22 mouse cellular contexts compared by ENCODE assay signal in genomic region chr5:30240552-30240951, GRCm38 (mm10). TPM values are rescaled to one million over a fixed set of nuclear protein-coding genes. Genes with fewer than 3 reads are reported as not detected.
DNase-seq lines count a peak whose midpoint lies in the region; ATAC-seq and TF ChIP-seq lines count a peak whose summit lies in the region.
"Had no signal": no experiment of that assay in that cellular context is flagged by ENCODE, and none has a peak within 500 bp of the region (broad histone marks: within the 10 kb centered on the region; RNA-seq: fewer than 3 reads in every experiment).

No protein-coding gene starts in this region.

- H3ac ChIP-seq in myocyte (ENCODE audit: control insufficient read depth, insufficient read length) = no peak overlapping the region

- H3K27ac ChIP-seq in liver, embryonic 12.5 days = peak overlapping the region; percentile 49
- H3K27ac ChIP-seq in liver, embryonic 11.5 days (ENCODE audit: low read depth, low read length) = no peak overlapping the region
- no peak overlapping the region for H3K27ac ChIP-seq in MEL (ENCODE audit: control insufficient read depth, low read depth, low read length)
- H3K27ac ChIP-seq in left cerebral cortex, adult 2 months = no peak overlapping the region
- H3K27ac ChIP-seq: forebrain, embryonic 12.5 days; heart, embryonic 15.5 days; hindbrain, embryonic 12.5 days; limb, embryonic 10.5 days; lung, embryonic 15.5 days; midbrain, embryonic 12.5 days had no signal

- H3K4me3 ChIP-seq in liver, embryonic 12.5 days = no peak overlapping the region
- no peak overlapping the region for H3K4me3 ChIP-seq in liver, embryonic 11.5 days (ENCODE audit: low read depth, low read length)
- no peak overlapping the region for H3K4me3 ChIP-seq in MEL (ENCODE audit: control insufficient read depth in 1 of 2, insufficient read depth in 1 of 2, low read depth in 2 of 2, low read length in 2 of 2)
- no peak overlapping the region for H3K4me3 ChIP-seq in myocyte
- no peak overlapping the region for H3K4me3 ChIP-seq in left cerebral cortex, adult 2 months
- H3K4me3 ChIP-seq: forebrain, embryonic 12.5 days; heart, embryonic 15.5 days; hindbrain, embryonic 12.5 days; limb, embryonic 10.5 days; lung, embryonic 15.5 days; midbrain, embryonic 12.5 days had no signal

- no peak for DNase-seq in liver, embryonic 11.5 days (ENCODE audit: low spot score)
- peak; percentile 65 for DNase-seq in MEL (ENCODE audit: low read depth, low spot score)
- DNase-seq in left cerebral cortex, adult 2 months (ENCODE audit: extremely low spot score in 1 of 2, low spot score in 2 of 2) = no peak
- DNase-seq in frontal cortex, postnatal 10 days (ENCODE audit: low spot score in 2 of 2) = no peak
- DNase-seq: cerebellum, adult 11-12 months; cerebellum, postnatal 36 days; kidney, adult 2 months; kidney, postnatal 4 days had no signal

- TF ChIP-seq CTCF in MEL (IDR thresholded peaks at IDR 0.05 in 2 of 3, conservative IDR thresholded peaks at IDR 0.05 in 1 of 3; ENCODE audit: control insufficient read depth in 1 of 3, insufficient read depth in 1 of 3, low read depth in 2 of 3, low read length in 3 of 3, poor library complexity in 1 of 3, severe bottlenecking in 1 of 3) = no peak
- no peak for TF ChIP-seq CTCF in left cerebral cortex, adult 2 months (IDR thresholded peaks at IDR 0.05)

- TF ChIP-seq POLR2A in MEL (IDR thresholded peaks at IDR 0.05; ENCODE audit: control insufficient read depth in 1 of 2, insufficient read depth in 1 of 2, low read depth in 1 of 2, low read length in 2 of 2, poor library complexity in 1 of 2) = no peak
- TF ChIP-seq POLR2A in myocyte (IDR thresholded peaks at IDR 0.05; ENCODE audit: insufficient read length, low read depth) = no peak

- TF ChIP-seq RAD21 in MEL (IDR thresholded peaks at IDR 0.05; ENCODE audit: low read depth, low read length) = no peak

- peaks cover 82% of the 10 kb centered on the region for H3K4me1 ChIP-seq in liver, embryonic 12.5 days
- H3K4me1 ChIP-seq in liver, embryonic 11.5 days (replicated peaks; ENCODE audit: control insufficient read depth, insufficient read depth, low read length) = peaks cover 35% of the 10 kb centered on the region
- H3K4me1 ChIP-seq in MEL (ENCODE audit: control insufficient read depth in 1 of 2, insufficient read depth in 2 of 2, low read length in 2 of 2) = peaks cover 31 to 43% of the 10 kb centered on the region in 2 experiments

- peaks cover 86% of the 10 kb centered on the region for H3K79me2 ChIP-seq in MEL (ENCODE audit: control insufficient read depth, insufficient read depth, low read length, poor library complexity)
- H3K79me2 ChIP-seq in myocyte (ENCODE audit: control insufficient read depth, insufficient read depth) = peaks cover 98% of the 10 kb centered on the region

- 48% methylated on average over 7 of the region's 7 CpGs for WGBS in liver, embryonic 12.5 days (ENCODE audit: insufficient replicate concordance)
- WGBS in liver, embryonic 11.5 days = 72% methylated on average over 7 of the region's 7 CpGs

- no peak overlapping the region for H3K9ac ChIP-seq in liver, embryonic 12.5 days
- H3K9ac ChIP-seq in liver, embryonic 11.5 days (ENCODE audit: low read depth, low read length) = no peak overlapping the region
- H3K9ac ChIP-seq in MEL (ENCODE audit: control insufficient read depth, low read depth, low read length, poor library complexity, severe bottlenecking) = no peak overlapping the region
- H3K9ac ChIP-seq: forebrain, embryonic 12.5 days; heart, embryonic 15.5 days; hindbrain, embryonic 12.5 days; lung, embryonic 15.5 days; midbrain, embryonic 12.5 days had no signal

- intact Hi-C loops in left cerebral cortex, adult 2 months (cut with DNase I) = no loop called here

- no peaks in the 10 kb centered on the region for H3K9me3 ChIP-seq in liver, embryonic 12.5 days (replicated peaks)
- no peaks in the 10 kb centered on the region for H3K9me3 ChIP-seq in liver, embryonic 11.5 days (ENCODE audit: control insufficient read depth, low read length)
- no peaks in the 10 kb centered on the region for H3K9me3 ChIP-seq in MEL (replicated peaks; ENCODE audit: insufficient read depth, low read length)
- H3K9me3 ChIP-seq: forebrain, embryonic 12.5 days; heart, embryonic 15.5 days; hindbrain, embryonic 12.5 days; limb, embryonic 10.5 days; lung, embryonic 15.5 days; midbrain, embryonic 12.5 days had no signal

- peak; percentile 54 for ATAC-seq in liver, embryonic 12.5 days
- no peak for ATAC-seq in liver, embryonic 11.5 days (replicated peaks; ENCODE audit: low FRiP score)
- ATAC-seq in erythroid progenitor cell, adult 5-6 weeks (replicated peaks; ENCODE audit: low FRiP score, poor library complexity, severe bottlenecking) = peak; percentile 64; the same call in 1 of the 2 replicates
- no peak for ATAC-seq in cerebellum, adult (ENCODE audit: insufficient number of reproducible peaks, low FRiP score, low TSS enrichment)

- H3K4me2 ChIP-seq in liver, embryonic 12.5 days = no peak overlapping the region
- H3K4me2 ChIP-seq in liver, embryonic 11.5 days = no peak overlapping the region
- peak overlapping the region; percentile 35 for H3K4me2 ChIP-seq in myocyte (ENCODE audit: low read depth)
- H3K4me2 ChIP-seq: forebrain, embryonic 12.5 days; heart, embryonic 15.5 days; hindbrain, embryonic 12.5 days; lung, embryonic 15.5 days; midbrain, embryonic 12.5 days had no signal

- TF ChIP-seq EP300 in MEL (IDR thresholded peaks at IDR 0.05; ENCODE audit: low read depth in 1 of 2, low read length in 2 of 2) = no peak

- peaks cover 7% of the 10 kb centered on the region; the same call in 1 of the 2 replicates for H3K36me3 ChIP-seq in liver, embryonic 12.5 days
- H3K36me3 ChIP-seq in liver, embryonic 11.5 days (ENCODE audit: control insufficient read depth, insufficient read depth, low read length) = 0 out of 2 replicates have a peak, but pooled peaks cover 6% of the 10 kb centered on the region
- H3K36me3 ChIP-seq in MEL (ENCODE audit: control insufficient read depth in 1 of 2, insufficient read depth in 2 of 2, low read length in 2 of 2) = peaks cover 10 to 69% of the 10 kb centered on the region in 2 experiments
- no peaks in the 10 kb centered on the region for H3K36me3 ChIP-seq in myocyte (ENCODE audit: control insufficient read depth, insufficient read depth)
- H3K36me3 ChIP-seq: forebrain, embryonic 12.5 days; heart, embryonic 15.5 days; hindbrain, embryonic 12.5 days; lung, embryonic 15.5 days; midbrain, embryonic 12.5 days had no signal

- no peaks in the 10 kb centered on the region for H3K27me3 ChIP-seq in liver, embryonic 12.5 days (replicated peaks)
- no peaks in the 10 kb centered on the region for H3K27me3 ChIP-seq in liver, embryonic 11.5 days (replicated peaks; ENCODE audit: control insufficient read depth, insufficient read depth, low read length)
- H3K27me3 ChIP-seq in MEL (ENCODE audit: control insufficient read depth in 1 of 2, insufficient read depth in 2 of 2, low read length in 2 of 2) (no peaks in the 10 kb centered on the region), myocyte (ENCODE audit: control insufficient read depth, insufficient read depth, insufficient read length) (no peaks in the 10 kb centered on the region)
- H3K27me3 ChIP-seq: forebrain, embryonic 12.5 days; heart, embryonic 15.5 days; hindbrain, embryonic 12.5 days; lung, embryonic 15.5 days; midbrain, embryonic 12.5 days had no signal

TF ChIP-seq in MEL, 35 proteins besides CTCF, POLR2A, EP300 and RAD21 (continues in another document):
- no peak; the same call in 1 of the 2 replicates for TF ChIP-seq MAX (IDR thresholded peaks at IDR 0.05; ENCODE audit: low read length)
- TF ChIP-seq SIN3A (IDR thresholded peaks at IDR 0.05; ENCODE audit: low read length) = peak; percentile 48
- TF ChIP-seq ZMIZ1 (IDR thresholded peaks at IDR 0.05; ENCODE audit: low read depth, low read length) = no peak

TF ChIP-seq in myocyte, 11 proteins besides CTCF, POLR2A, EP300 and RAD21 (continues in another document):
- TF ChIP-seq USF1 (IDR thresholded peaks at IDR 0.05; ENCODE audit: low read depth) = no peak
- TF ChIP-seq TCF3 (IDR thresholded peaks at IDR 0.05; ENCODE audit: insufficient read length, low read depth) = no peak
- TF ChIP-seq MYOD1 (IDR thresholded peaks at IDR 0.05; ENCODE audit: control insufficient read depth in 1 of 3, insufficient read length in 2 of 3, low read depth in 2 of 3) = no peak

RNA-seq across cellular contexts. Expression of gene Selenoi, which starts 8.2 kb away (rescaled TPM):
- 20.2 and 22.0 TPM in 2 replicates for polyA plus RNA-seq in liver, embryonic 12.5 days (2016; fragmentation: Nextera tagmentation; extraction: Ambion mirVana)
- 28.2 and 31.3 TPM in 2 replicates for polyA plus RNA-seq in liver, embryonic 11.5 days (2014; fragmentation: Nextera tagmentation; extraction: Ambion mirVana)
- 76.3 and 88.0 TPM in 2 replicates for total RNA-seq in MEL (2012; rRNA removed)
- 100 to 1,000 TPM in 1 of 2 experiments, 10 to 100 TPM in 1; 43.4 to 101 TPM for polyA plus RNA-seq in MEL (2012; ENCODE audit: insufficient read depth in 1 of 2, insufficient read length in 2 of 2, low read depth in 1 of 2, low replicate concordance in 2 of 2, missing spikeins in 1 of 2)
- 11.3 and 18.7 TPM in 2 replicates for total RNA-seq in erythroid progenitor cell, adult 5-6 weeks (2015; ENCODE audit: low replicate concordance)
- 16.9 and 46.8 TPM in 2 replicates for total RNA-seq in erythroid progenitor cell, adult 5-6 weeks (2017; ENCODE audit: low replicate concordance)
- polyA plus RNA-seq in myocyte (2012; fragmentation: generic; extraction: Trizol) = 11.1 TPM
- total RNA-seq in left cerebral cortex, adult 2 months (2021) = 10 to 100 TPM; 47.7 to 49.2 TPM

RNA-seq across cellular contexts. Expression of gene Adgrf3, which starts 35.0 kb away (rescaled TPM):
- polyA plus RNA-seq in liver, embryonic 12.5 days (2016; fragmentation: Nextera tagmentation; extraction: Ambion mirVana) = not detected in 2 replicates
- not detected in 2 replicates for polyA plus RNA-seq in liver, embryonic 11.5 days (2014; fragmentation: Nextera tagmentation; extraction: Ambion mirVana)
- total RNA-seq in MEL (2012; rRNA removed) = 1.2 and 1.7 TPM in 2 replicates
- polyA plus RNA-seq in MEL (2012; ENCODE audit: insufficient read depth in 1 of 2, insufficient read length in 2 of 2, low read depth in 1 of 2, low replicate concordance in 2 of 2, missing spikeins in 1 of 2) (1 to 10 TPM in 1 of 2 experiments, not detected in 1; 2.7 TPM), myocyte (2012; fragmentation: generic; extraction: Trizol) (0.22 TPM)
- not detected in 2 replicates for total RNA-seq in erythroid progenitor cell, adult 5-6 weeks (2015; ENCODE audit: low replicate concordance)
- not detected in 2 replicates for total RNA-seq in erythroid progenitor cell, adult 5-6 weeks (2017; ENCODE audit: low replicate concordance)
- total RNA-seq in left cerebral cortex, adult 2 months (2021) = not detected
- total RNA-seq: layer of hippocampus, postnatal 25 days had no signal
- polyA plus RNA-seq: C2C12; embryonic facial prominence, embryonic 11.5 days; forebrain, embryonic 12.5 days; hindbrain, embryonic 12.5 days; limb, embryonic 10.5 days; midbrain, embryonic 12.5 days; urinary bladder, adult 2 months had no signal

RNA-seq across cellular contexts. Expression of gene Drc1, which starts 40.6 kb away (rescaled TPM):
- polyA plus RNA-seq in liver, embryonic 12.5 days (2016; fragmentation: Nextera tagmentation; extraction: Ambion mirVana) = 1.6 and 1.7 TPM in 2 replicates
- polyA plus RNA-seq in liver, embryonic 11.5 days (2014; fragmentation: Nextera tagmentation; extraction: Ambion mirVana) = 1.6 and 1.7 TPM in 2 replicates
- total RNA-seq in MEL (2012; rRNA removed) = not detected in 2 replicates
- polyA plus RNA-seq in MEL (2012; ENCODE audit: insufficient read depth in 1 of 2, insufficient read length in 2 of 2, low read depth in 1 of 2, low replicate concordance in 2 of 2, missing spikeins in 1 of 2) = not detected
- total RNA-seq in erythroid progenitor cell, adult 5-6 weeks (2015; ENCODE audit: low replicate concordance) = not detected in 2 replicates
- total RNA-seq in erythroid progenitor cell, adult 5-6 weeks (2017; ENCODE audit: low replicate concordance) = not detected in 2 replicates
- polyA plus RNA-seq in myocyte (2012; fragmentation: generic; extraction: Trizol) = 0.01 TPM
- total RNA-seq in left cerebral cortex, adult 2 months (2021) = 10 to 100 TPM; 15.2 to 19.2 TPM
- polyA plus RNA-seq: urinary bladder, adult 2 months had no signal

Comparison
In these comparisons a context has a peak if more than half of its experiments do, and no peak if none do; other contexts are left out.
1. ATAC-seq: peak in liver, embryonic 12.5 days (single experiment) and erythroid progenitor cell, adult 5-6 weeks (single experiment); none in liver, embryonic 11.5 days (single experiment) and cerebellum, adult (single experiment).